Mouse (Mus musculus) myocyte (in vitro differentiated cells): ENCODE results near the gene Lbr.

ENCODE experiments used
- CEBPB ChIP-seq: IDR thresholded peaks from 2 replicates; pipeline ENCODE4 v1.6.1; 2011; ENCODE audit warnings: mild to moderate bottlenecking, moderate library complexity; ENCODE audit not compliant: poor library complexity, insufficient read depth, severe bottlenecking
- MAX ChIP-seq: IDR thresholded peaks from one replicate; pipeline ENCODE4 v1.6.1; 2011; ENCODE audit warnings: low read depth, mild to moderate bottlenecking, control low read depth
- MYOG ChIP-seq, 3 experiments: IDR thresholded peaks; one replicate each; pipeline ENCODE4 v1.6.1; 2011; ENCODE audit warnings: control low read depth in 2 of 3, low read depth in 2 of 3, mild to moderate bottlenecking in 2 of 3; ENCODE audit not compliant: insufficient read length in 2 of 3, control insufficient read depth in 1 of 3, insufficient read depth in 1 of 3
- POLR2A ChIP-seq: IDR thresholded peaks from one replicate; pipeline ENCODE4 v1.6.1; 2011; ENCODE audit warnings: low read depth, mild to moderate bottlenecking, control low read depth, moderate library complexity; ENCODE audit not compliant: insufficient read length
- POLR2AphosphoS2 ChIP-seq: IDR thresholded peaks from one replicate; pipeline ENCODE4 v1.6.1; 2011; ENCODE audit warnings: low read depth, control low read depth; ENCODE audit not compliant: insufficient read length

- TF ChIP-seq POLR2A (no peak), MYOG (IDR thresholded peaks at IDR 0.05; ENCODE audit: control insufficient read depth in 1 of 3, insufficient read depth in 1 of 3, insufficient read length in 2 of 3, low read depth in 2 of 3) (no peak), POLR2AphosphoS2 (no peak), CEBPB (no peak), MAX (no peak)
Measured at GRCm38 (mm10) chr1:181845767-181846166, 2.9 kb upstream of the Lbr start.
